Mouse (Mus musculus) cerebellum, adult 2 months (tissue): ENCODE data around the gene Ttll7. TPM values are rescaled to one million over a fixed set of nuclear protein-coding genes. Genes with fewer than 3 reads are reported as not detected.

Experiments
- DNase-seq, 2 experiments: peaks; one replicate each; pipeline ENCODE4 v3.0.0; 2021
- H3K27ac ChIP-seq: fragments of 200-500 bp; 2 replicates; pipeline ENCODE4 v1.5.1; 2012; ENCODE audit warnings: low read length, control low read depth, inconsistent platforms; ENCODE audit not compliant: insufficient read depth
- H3K27me3 ChIP-seq: fragments of 200-500 bp; 2 replicates; pipeline ENCODE4 v1.6.1; 2012; ENCODE audit warnings: inconsistent platforms, mild to moderate bottlenecking, low read length, moderate library complexity; ENCODE audit not compliant: control insufficient read depth, insufficient read depth
- H3K4me1 ChIP-seq: fragments of 200-500 bp; 2 replicates; pipeline ENCODE4 v1.6.1; 2011; ENCODE audit warnings: low read length; ENCODE audit not compliant: control insufficient read depth, insufficient read depth
- H3K4me3 ChIP-seq: fragments of 200-500 bp; replicated peaks from 2 replicates; pipeline ENCODE3; 2011; ENCODE audit warnings: mild to moderate bottlenecking, low read depth, low read length, control low read depth; ENCODE audit not compliant: insufficient read depth
- CTCF ChIP-seq: fragments of 200-500 bp; IDR thresholded peaks from 2 replicates; pipeline ENCODE4 v1.5.1; 2011; ENCODE audit warnings: low read depth, mild to moderate bottlenecking, control low read depth, low read length, moderate library complexity, borderline replicate concordance; ENCODE audit not compliant: insufficient read depth
- POLR2A ChIP-seq: fragments of 200-500 bp; IDR thresholded peaks from 2 replicates; pipeline ENCODE4 v1.6.1; 2011; ENCODE audit warnings: low read length, control low read depth, borderline replicate concordance; ENCODE audit not compliant: insufficient read depth
- whole genome bisulfite sequencing: fragments of 180-500 bp; shearing (Covaris S2); methylation state at CpG from one replicate; pipeline ENCODE4 v1.1.7; 2018; 5-methylcytosine and 5-hydroxymethylcytosine counted together
- polyA plus RNA-seq: library from polyadenylated mRNA; depleted of rRNA; stranded (reverse); fragments of >200 nt; gene quantifications from 2 replicates; pipeline ENCODE4 v1.2.3, GENCODE M21; 2012

Gene Ttll7
- polyA plus RNA-seq, 1 experiment, result 76.4 TPM

GRCm38 (mm10) chr3:146939391-146940250, 87.5 kb downstream of the Ttll7 start:
- Histone ChIP-seq H3K4me1 (no peaks in the 10 kb centered on the region), H3K27me3 (no peaks in the 10 kb centered on the region), H3K27ac (no peak overlapping the region), H3K4me3 (no peak overlapping the region)
- DNase-seq, result no peak
- TF ChIP-seq CTCF (0 out of 2 replicates have a peak, but pooled peaks have one; percentile 10), POLR2A (no peak)
- 33% methylated on average over 21 of the region's 21 CpGs for WGBS

- Histone ChIP-seq H3K27me3 (no peaks in the 10 kb centered on the region), H3K4me3 (no peak overlapping the region), H3K4me1 (no peaks in the 10 kb centered on the region), H3K27ac (no peak overlapping the region)
- TF ChIP-seq POLR2A (no peak), CTCF (no peak)
- 96% methylated on average over 2 of the region's 2 CpGs for WGBS
- no peak for DNase-seq
These were observed 90.9 kb downstream of the Ttll7 start for GRCm38 (mm10) chr3:146943101-146943500.

GRCm38 (mm10) chr3:146945342-146945741, 93.2 kb downstream of the Ttll7 start:
- TF ChIP-seq CTCF, result no peak
- no peak for TF ChIP-seq POLR2A
- H3K4me3 ChIP-seq, result no peak overlapping the region
- no peak for DNase-seq
- WGBS, result 37% methylated on average over 2 of the region's 2 CpGs
- H3K27ac ChIP-seq, result no peak overlapping the region
- no peaks in the 10 kb centered on the region for H3K27me3 ChIP-seq
- no peaks in the 10 kb centered on the region for H3K4me1 ChIP-seq

GRCm38 (mm10) chr3:146945887-146946286, 93.7 kb downstream of the Ttll7 start:
- no peaks in the 10 kb centered on the region for H3K27me3 ChIP-seq
- no peaks in the 10 kb centered on the region for H3K4me1 ChIP-seq
- WGBS, result under 1% methylated on average over 13 of the region's 13 CpGs
- peak; percentile 61 to 72 for DNase-seq
- no peak for TF ChIP-seq POLR2A
- TF ChIP-seq CTCF, result peak; percentile 71; the same call in 1 of the 2 replicates
- no peak overlapping the region for H3K27ac ChIP-seq
- peak overlapping the region; percentile 56 for H3K4me3 ChIP-seq

- Histone ChIP-seq H3K27me3 (no peaks in the 10 kb centered on the region), H3K4me1 (no peaks in the 10 kb centered on the region), H3K4me3 (no peak overlapping the region), H3K27ac (no peak overlapping the region)
- TF ChIP-seq POLR2A (no peak), CTCF (no peak)
- no peak for DNase-seq
- WGBS, result 82% methylated on average over 8 of the region's 8 CpGs
These were observed 94.5 kb downstream of the Ttll7 start for GRCm38 (mm10) chr3:146946641-146947040.

- no peak for DNase-seq
- WGBS, result 91% methylated on average over 8 of the region's 8 CpGs
- no peak for TF ChIP-seq POLR2A
- TF ChIP-seq CTCF, result no peak
- Histone ChIP-seq H3K4me3 (no peak overlapping the region), H3K4me1 (no peaks in the 10 kb centered on the region), H3K27me3 (no peaks in the 10 kb centered on the region), H3K27ac (no peak overlapping the region)
These were observed 104.6 kb downstream of the Ttll7 start for GRCm38 (mm10) chr3:146956792-146957191.

- no peak for DNase-seq
- H3K27me3 ChIP-seq, result no peaks in the 10 kb centered on the region
- H3K4me3 ChIP-seq, result no peak overlapping the region
- no peak overlapping the region for H3K27ac ChIP-seq
- no peaks in the 10 kb centered on the region for H3K4me1 ChIP-seq
- TF ChIP-seq POLR2A, result no peak
- no peak for TF ChIP-seq CTCF
These were observed 110.7 kb downstream of the Ttll7 start for GRCm38 (mm10) chr3:146962838-146963237.

GRCm38 (mm10) chr3:146964384-146964783, 112.2 kb downstream of the Ttll7 start:
- 91% methylated on average over 3 of the region's 3 CpGs for WGBS

More at GRCm38 (mm10) chr3:146964384-146964783, 112.2 kb downstream of the Ttll7 start:
- no peaks in the 10 kb centered on the region for H3K27me3 ChIP-seq
- TF ChIP-seq CTCF (no peak), POLR2A (no peak)
- no peak overlapping the region for H3K4me3 ChIP-seq
- DNase-seq, result no peak
- H3K4me1 ChIP-seq, result no peaks in the 10 kb centered on the region
- H3K27ac ChIP-seq, result no peak overlapping the region
